Mouse (Mus musculus) limb, embryonic 12.5 days (tissue): ENCODE measurements around the gene Il4. TPM values are rescaled to one million over a fixed set of nuclear protein-coding genes. Genes with fewer than 3 reads are reported as not detected.
"Not testable (repeated sequence)": the region's sequence is repeated elsewhere in the genome, so short reads cannot be mapped to it uniquely, and the experiment has no call there.

Experiments used
- ATAC-seq: fragments of 200-750 bp; cut with Nextera tagmentation; 2 replicates; pipeline ENCODE4 v1.8.0; 2017; ENCODE audit warnings: low read depth, moderate TSS enrichment; ENCODE audit not compliant: insufficient number of reproducible peaks, insufficient read depth, low FRiP score, low TSS enrichment
- H3K27ac ChIP-seq: fragments of 300-500 bp; sonication (generic); 2 replicates; pipeline ENCODE4 v1.5.1; 2016; ENCODE audit warnings: mild to moderate bottlenecking, moderate library complexity
- H3K27me3 ChIP-seq: fragments of 300-500 bp; sonication (generic); 2 replicates; pipeline ENCODE4 v1.6.1; 2016; ENCODE audit warnings: mild to moderate bottlenecking, moderate library complexity
- H3K36me3 ChIP-seq: fragments of 300-500 bp; sonication (generic); 2 replicates; pipeline ENCODE4 v1.6.1; 2016; ENCODE audit warnings: mild to moderate bottlenecking, moderate library complexity
- H3K4me1 ChIP-seq: fragments of 300-500 bp; sonication (generic); replicated peaks from 2 replicates; pipeline ENCODE4 v1.6.1; 2016
- H3K4me2 ChIP-seq: fragments of 300-500 bp; sonication (generic); 2 replicates; pipeline ENCODE4 v1.6.1; 2016; ENCODE audit warnings: mild to moderate bottlenecking, moderate library complexity
- H3K4me3 ChIP-seq: fragments of 300-500 bp; sonication (generic); replicated peaks from 2 replicates; pipeline ENCODE4 v1.5.1; 2016; ENCODE audit warnings: mild to moderate bottlenecking
- H3K9ac ChIP-seq: fragments of 300-500 bp; sonication (generic); replicated peaks from 2 replicates; pipeline ENCODE4 v1.6.1; 2016; ENCODE audit warnings: mild to moderate bottlenecking, moderate library complexity
- H3K9me3 ChIP-seq: fragments of 300-500 bp; sonication (generic); 2 replicates; pipeline ENCODE4 v1.6.1; 2016; ENCODE audit warnings: mild to moderate bottlenecking, moderate library complexity
- WGBS: fragments of 180-500 bp; shearing (Covaris S2); methylation state at CpG from one replicate; pipeline ENCODE4 v1.1.7; 2016; 5-methylcytosine and 5-hydroxymethylcytosine counted together
- polyA plus RNA-seq: library from polyadenylated mRNA; unstranded; fragments of >200 nt; fragmentation: Nextera tagmentation; extraction: Ambion mirVana; gene quantifications from 2 replicates; pipeline ENCODE4 v1.2.1, GENCODE M21; 2016

Gene Il4
- polyA plus RNA-seq, 1 experiment from 2014 or later = 2.0 TPM

DNA sequence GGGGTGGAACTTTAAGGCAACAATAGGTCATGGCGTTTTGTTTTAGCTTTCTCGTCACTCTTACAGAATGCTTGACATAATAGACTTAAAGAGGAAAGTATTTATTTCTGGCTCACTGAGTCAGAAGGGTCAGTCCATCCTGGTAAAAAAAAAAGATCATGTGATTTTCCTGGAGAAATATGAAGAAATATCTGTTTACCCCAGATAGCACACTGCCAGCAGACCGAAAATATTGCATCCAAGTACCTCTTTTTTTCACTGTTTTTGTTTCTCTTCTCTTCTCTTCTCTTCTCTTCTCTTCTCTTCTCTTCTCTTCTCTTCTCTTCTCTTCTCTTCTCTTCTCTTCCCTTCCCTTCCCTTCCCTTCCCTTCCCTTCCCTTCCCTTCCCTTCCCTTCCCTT, 58.5 kb downstream of the Il4 start:
- ATAC-seq, H3K27me3 ChIP-seq, H3K4me2 ChIP-seq, H3K36me3 ChIP-seq, H3K9me3 ChIP-seq, H3K27ac ChIP-seq, H3K4me3 ChIP-seq, H3K9ac ChIP-seq, H3K4me1 ChIP-seq: not testable (repeated sequence)
- 82% methylated on average over 2 of the region's 3 CpGs for WGBS

- H3K4me1 ChIP-seq, H3K4me3 ChIP-seq, H3K4me2 ChIP-seq, H3K36me3 ChIP-seq, H3K27me3 ChIP-seq, ATAC-seq, H3K9me3 ChIP-seq, H3K9ac ChIP-seq, H3K27ac ChIP-seq: not testable (repeated sequence)
- 92% methylated on average over 1 of the region's 3 CpGs for WGBS
Observed at GRCm38 (mm10) chr11:53557992-53558391, 60.5 kb downstream of the Il4 start.

- ATAC-seq, H3K4me2 ChIP-seq, H3K4me3 ChIP-seq, H3K9me3 ChIP-seq, H3K27ac ChIP-seq, H3K27me3 ChIP-seq, H3K9ac ChIP-seq, H3K36me3 ChIP-seq, H3K4me1 ChIP-seq: not testable (repeated sequence)
- WGBS = 96% methylated on average over 14 of the region's 20 CpGs
Observed at GRCm38 (mm10) chr11:53556529-53556928, 61.9 kb downstream of the Il4 start.

Other genes starting within 250 kb of the Il4 start
- gene Leap2, start 195.5 kb downstream of the Il4 start, polyA plus RNA-seq = 0.44 TPM in 1 of 2 replicates, not detected in the other
- gene Uqcrq, start 187.8 kb downstream of the Il4 start, polyA plus RNA-seq = 461 and 512 TPM in 2 replicates
- gene Gdf9, start 187.6 kb downstream of the Il4 start, polyA plus RNA-seq = 1.2 and 1.9 TPM in 2 replicates
- 0.36 and 0.38 TPM in 2 replicates for gene Gm10447, start 161.6 kb downstream of the Il4 start, polyA plus RNA-seq
- gene Shroom1, start 161.5 kb downstream of the Il4 start, polyA plus RNA-seq = 6.3 and 6.8 TPM in 2 replicates
- gene Gm9837, start 148.2 kb downstream of the Il4 start, polyA plus RNA-seq = not detected in 2 replicates
- gene Gm9945, start 138.5 kb downstream of the Il4 start, polyA plus RNA-seq = not detected in 2 replicates
- gene Sowaha, start 138.4 kb downstream of the Il4 start, polyA plus RNA-seq = 0.24 and 0.32 TPM in 2 replicates
- gene Sept8, start 99.4 kb downstream of the Il4 start, polyA plus RNA-seq = 36.7 and 41.8 TPM in 2 replicates
- 80.7 and 84.6 TPM in 2 replicates for gene Kif3a, start 51.3 kb downstream of the Il4 start, polyA plus RNA-seq
- gene Il13, start 16.0 kb upstream of the Il4 start, polyA plus RNA-seq = not detected in 2 replicates
- 30.1 and 30.5 TPM in 2 replicates for gene Rad50, start 88.7 kb upstream of the Il4 start, polyA plus RNA-seq
- gene Il5, start 102.1 kb upstream of the Il4 start, polyA plus RNA-seq = not detected in 2 replicates
- 8.4 and 8.5 TPM in 2 replicates for gene Irf1, start 151.3 kb upstream of the Il4 start, polyA plus RNA-seq
- gene Gm17334, start 154.5 kb upstream of the Il4 start, polyA plus RNA-seq = 0.31 TPM in 1 of 2 replicates, not detected in the other
- gene Gm12216, start 240.6 kb upstream of the Il4 start, polyA plus RNA-seq = 0.65 TPM in 1 of 2 replicates, not detected in the other